Mouse (Mus musculus) kidney, embryonic 14.5 days (tissue): ENCODE measurements around the gene Mia. TPM values are rescaled to one million over a fixed set of nuclear protein-coding genes. Genes with fewer than 3 reads are reported as not detected.

Experiments used
- ATAC-seq: fragments of 200-750 bp; cut with Nextera tagmentation; 2 replicates; pipeline ENCODE4 v1.8.0; 2017; ENCODE audit warnings: moderate number of reproducible peaks, mild to moderate bottlenecking, moderate TSS enrichment, moderate library complexity; ENCODE audit not compliant: low FRiP score, low TSS enrichment
- H3K27ac ChIP-seq: fragments of 300-500 bp; sonication (generic); 2 replicates; pipeline ENCODE4 v1.5.1; 2014; ENCODE audit warnings: low read depth, mild to moderate bottlenecking, low read length, moderate library complexity, mixed read lengths
- H3K27me3 ChIP-seq: fragments of 300-500 bp; sonication (generic); 2 replicates; pipeline ENCODE4 v1.6.1; 2014; ENCODE audit warnings: mild to moderate bottlenecking, low read length; ENCODE audit not compliant: control insufficient read depth, insufficient read depth
- H3K36me3 ChIP-seq: fragments of 300-500 bp; sonication (generic); 2 replicates; pipeline ENCODE4 v1.6.1; 2014; ENCODE audit warnings: low read length, mixed read lengths; ENCODE audit not compliant: control insufficient read depth, insufficient read depth
- H3K4me1 ChIP-seq: fragments of 300-500 bp; sonication (generic); 2 replicates; pipeline ENCODE4 v1.6.1; 2014; ENCODE audit warnings: low read length, mixed read lengths; ENCODE audit not compliant: control insufficient read depth, insufficient read depth
- H3K4me2 ChIP-seq: fragments of 300-500 bp; sonication (generic); replicated peaks from 2 replicates; pipeline ENCODE4 v1.6.1; 2014; ENCODE audit warnings: low read depth, mild to moderate bottlenecking, low read length
- H3K4me3 ChIP-seq: fragments of 300-500 bp; sonication (generic); 2 replicates; pipeline ENCODE4 v1.5.1; 2014; ENCODE audit warnings: mild to moderate bottlenecking, low read length
- H3K9ac ChIP-seq: fragments of 300-500 bp; sonication (generic); 2 replicates; pipeline ENCODE4 v1.6.1; 2014; ENCODE audit warnings: low read depth, mild to moderate bottlenecking, low read length, moderate library complexity
- H3K9me3 ChIP-seq: fragments of 300-500 bp; sonication (generic); 2 replicates; pipeline ENCODE4 v1.6.1; 2016; ENCODE audit warnings: low read length; ENCODE audit not compliant: control insufficient read depth
- WGBS: fragments of 180-500 bp; shearing (Covaris S2); extraction: QIAGEN DNeasy Blood & Tissue Kit; methylation state at CpG from one replicate; pipeline ENCODE4 v1.1.7; 2014; 5-methylcytosine and 5-hydroxymethylcytosine counted together
- polyA plus RNA-seq: library from polyadenylated mRNA; unstranded; fragments of >200 nt; fragmentation: Nextera tagmentation; extraction: Ambion mirVana; gene quantifications from 2 replicates; pipeline ENCODE4 v1.2.1, GENCODE M21; 2014

Gene Mia
- polyA plus RNA-seq, 1 experiment from 2014 or later, result 24.5 TPM

- H3K36me3 ChIP-seq, result peaks cover 13% of the 10 kb centered on the region; the same call in 1 of the 2 replicates
- 61% methylated on average over 11 of the region's 11 CpGs for WGBS
Observed at GRCm38 (mm10) chr7:27219937-27220336, 39.0 kb upstream of the Mia start.

GRCm38 (mm10) chr7:27218586-27218985 is 37.6 kb upstream of the Mia start:
- H3K36me3 ChIP-seq, result peaks cover 21% of the 10 kb centered on the region
- no peak for ATAC-seq
- no peak overlapping the region for H3K4me2 ChIP-seq
- no peak overlapping the region for H3K27ac ChIP-seq
- H3K27me3 ChIP-seq, result no peaks in the 10 kb centered on the region
- WGBS, result 66% methylated on average over 7 of the region's 7 CpGs
- H3K4me3 ChIP-seq, result no peak overlapping the region
- H3K9ac ChIP-seq, result no peak overlapping the region
- H3K4me1 ChIP-seq, result 0 out of 2 replicates have a peak, but pooled peaks cover under 1% of the 10 kb centered on the region
- no peaks in the 10 kb centered on the region for H3K9me3 ChIP-seq

More at GRCm38 (mm10) chr7:27219937-27220336, 39.0 kb upstream of the Mia start:
- no peaks in the 10 kb centered on the region for H3K9me3 ChIP-seq
- H3K4me2 ChIP-seq, result no peak overlapping the region
- 0 out of 2 replicates have a peak, but pooled peaks have one; percentile 15 for ATAC-seq
- no peak overlapping the region for H3K4me3 ChIP-seq
- peaks cover 10% of the 10 kb centered on the region; the same call in 1 of the 2 replicates for H3K4me1 ChIP-seq
- H3K27ac ChIP-seq, result no peak overlapping the region
- H3K9ac ChIP-seq, result no peak overlapping the region
- H3K27me3 ChIP-seq, result no peaks in the 10 kb centered on the region

GRCm38 (mm10) chr7:27212626-27213025 is 31.7 kb upstream of the Mia start:
- 93% methylated on average over 2 of the region's 2 CpGs for WGBS
- ATAC-seq, result no peak
- H3K27me3 ChIP-seq, result no peaks in the 10 kb centered on the region
- H3K27ac ChIP-seq, result no peak overlapping the region
- H3K36me3 ChIP-seq, result peaks cover 57% of the 10 kb centered on the region
- no peaks in the 10 kb centered on the region for H3K9me3 ChIP-seq
- H3K9ac ChIP-seq, result no peak overlapping the region
- H3K4me2 ChIP-seq, result no peak overlapping the region
- no peak overlapping the region for H3K4me3 ChIP-seq
- no peaks in the 10 kb centered on the region for H3K4me1 ChIP-seq

DNA sequence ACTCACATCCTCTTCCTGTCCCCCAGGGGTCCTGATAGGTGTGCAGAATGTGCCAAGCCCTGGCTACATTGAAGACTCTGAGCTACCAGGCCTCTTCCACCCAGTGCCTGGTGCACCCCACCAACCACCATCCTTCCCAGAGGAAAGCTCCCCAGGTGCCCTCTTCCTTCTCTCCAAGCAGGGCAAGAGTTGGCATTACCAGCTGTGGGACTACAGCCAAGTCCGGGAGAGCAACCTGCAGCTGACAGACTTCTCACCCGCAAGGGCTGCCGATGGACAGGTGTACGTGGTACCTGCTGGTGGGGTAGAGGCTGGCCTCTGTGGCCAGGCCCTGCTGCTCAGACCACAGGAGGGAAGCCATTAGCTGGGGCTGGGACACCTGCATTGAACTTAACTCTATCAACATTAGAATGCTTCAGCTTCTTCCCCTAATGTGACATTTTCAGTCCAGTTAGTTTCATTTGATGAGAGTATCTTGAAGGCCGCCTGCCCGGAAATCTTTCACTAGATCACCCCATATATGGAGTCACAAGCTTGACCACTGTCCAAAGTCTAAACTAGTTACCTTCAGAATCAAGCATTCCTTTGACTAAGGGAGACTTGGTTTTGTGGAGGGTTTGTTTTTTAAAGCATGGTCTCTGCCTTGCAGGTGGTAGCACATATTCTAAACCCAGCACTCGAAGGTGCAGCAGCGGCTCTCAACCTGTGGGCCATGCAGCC is 22.9 kb upstream of the Mia start:
- H3K27ac ChIP-seq, result no peak overlapping the region
- H3K4me1 ChIP-seq, result no peaks in the 10 kb centered on the region
- no peak overlapping the region for H3K4me2 ChIP-seq
- peaks cover 48% of the 10 kb centered on the region for H3K36me3 ChIP-seq
- H3K9me3 ChIP-seq, result no peaks in the 10 kb centered on the region
- ATAC-seq, result no peak
- 96% methylated on average over 8 of the region's 8 CpGs for WGBS
- H3K4me3 ChIP-seq, result no peak overlapping the region
- H3K9ac ChIP-seq, result no peak overlapping the region
- no peaks in the 10 kb centered on the region for H3K27me3 ChIP-seq

DNA sequence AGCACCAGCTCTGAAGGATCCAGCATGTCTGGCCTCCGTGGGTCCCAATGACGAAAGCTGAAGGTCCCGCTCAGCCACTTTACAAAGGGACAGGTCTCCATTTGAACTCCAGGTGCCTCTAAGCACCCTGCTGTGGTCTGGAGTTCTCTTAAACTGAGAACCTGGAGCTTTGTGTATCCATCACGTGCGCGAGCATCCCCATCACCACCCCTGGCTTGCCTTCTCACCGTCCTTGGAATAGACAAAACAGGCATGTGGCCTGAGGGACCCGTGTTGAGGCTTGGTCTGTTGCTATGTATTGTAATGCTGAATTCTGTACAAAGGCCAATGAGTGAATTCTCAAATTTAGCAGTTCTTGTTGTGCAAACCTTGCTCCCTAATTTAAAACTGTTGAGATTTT is 17.8 kb upstream of the Mia start:
- H3K4me2 ChIP-seq, result no peak overlapping the region
- no peak overlapping the region for H3K27ac ChIP-seq
- no peak for ATAC-seq
- no peak overlapping the region for H3K9ac ChIP-seq
- H3K4me1 ChIP-seq, result peaks cover 12% of the 10 kb centered on the region; the same call in 1 of the 2 replicates
- H3K9me3 ChIP-seq, result no peaks in the 10 kb centered on the region
- H3K36me3 ChIP-seq, result peaks cover 24% of the 10 kb centered on the region
- H3K27me3 ChIP-seq, result no peaks in the 10 kb centered on the region
- WGBS, result 93% methylated on average over 8 of the region's 8 CpGs
- H3K4me3 ChIP-seq, result no peak overlapping the region

GRCm38 (mm10) chr7:27198355-27198754 is 17.4 kb upstream of the Mia start:
- no peaks in the 10 kb centered on the region for H3K9me3 ChIP-seq
- no peak overlapping the region for H3K4me2 ChIP-seq
- peaks cover 24% of the 10 kb centered on the region for H3K36me3 ChIP-seq
- H3K27ac ChIP-seq, result no peak overlapping the region
- H3K4me3 ChIP-seq, result no peak overlapping the region
- H3K4me1 ChIP-seq, result peaks cover 12% of the 10 kb centered on the region; the same call in 1 of the 2 replicates
- no peaks in the 10 kb centered on the region for H3K27me3 ChIP-seq
- no peak for ATAC-seq
- no peak overlapping the region for H3K9ac ChIP-seq

- H3K27ac ChIP-seq, result no peak overlapping the region
- no peaks in the 10 kb centered on the region for H3K9me3 ChIP-seq
- peaks cover 24% of the 10 kb centered on the region for H3K36me3 ChIP-seq
- H3K4me1 ChIP-seq, result peaks cover 12% of the 10 kb centered on the region; the same call in 1 of the 2 replicates
- H3K4me2 ChIP-seq, result no peak overlapping the region
- H3K27me3 ChIP-seq, result no peaks in the 10 kb centered on the region
- no peak overlapping the region for H3K9ac ChIP-seq
- 92% methylated on average over 8 of the region's 8 CpGs for WGBS
- no peak for ATAC-seq
- no peak overlapping the region for H3K4me3 ChIP-seq
Observed at GRCm38 (mm10) chr7:27197634-27198033, 16.7 kb upstream of the Mia start.

DNA sequence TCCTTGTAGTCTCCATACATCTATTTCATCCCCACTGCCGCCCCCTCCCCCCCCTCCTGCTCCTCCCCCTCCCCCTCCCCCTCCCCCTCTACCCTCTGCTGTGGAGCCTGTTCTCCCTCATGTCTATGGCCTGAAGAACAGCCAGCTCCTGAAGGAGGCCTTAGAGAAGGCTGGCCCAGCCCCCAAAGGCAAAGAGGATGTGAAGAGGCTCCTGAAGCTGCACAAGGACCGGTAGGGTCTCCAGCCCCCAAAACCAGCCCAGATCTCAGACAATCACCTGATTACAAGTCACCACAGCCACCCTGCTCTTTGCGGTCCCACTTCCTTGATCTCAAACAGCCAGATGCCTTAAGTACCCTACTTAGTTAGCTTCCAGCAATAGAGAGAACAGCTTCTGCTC is 16.2 kb upstream of the Mia start:
- Histone ChIP-seq H3K9me3 (no peaks in the 10 kb centered on the region), H3K27me3 (no peaks in the 10 kb centered on the region), H3K4me2 (no peak overlapping the region; the same call in 1 of the 2 replicates), H3K27ac (no peak overlapping the region), H3K4me3 (no peak overlapping the region), H3K36me3 (peaks cover 24% of the 10 kb centered on the region), H3K4me1 (peaks cover 12% of the 10 kb centered on the region; the same call in 1 of the 2 replicates), H3K9ac (no peak overlapping the region)
- ATAC-seq, result no peak
- 85% methylated on average over 3 of the region's 3 CpGs for WGBS
